Mouse (Mus musculus): ENCODE measurements around the gene Zfp809. TPM values are rescaled to one million over a fixed set of nuclear protein-coding genes. Genes with fewer than 3 reads are reported as not detected.
"Not testable (repeated sequence)": the region's sequence is repeated elsewhere in the genome, so short reads cannot be mapped to it uniquely, and the experiment has no call there.

Zfp809 gene
- polyA plus RNA-seq, 1 experiment from 2014 or later: 10.5 TPM

GRCm38 (mm10) chr9:22224536-22225503 is 694 bp upstream of the Zfp809 start:
- H3K36me3 ChIP-seq (replicated peaks; ENCODE audit: control insufficient read depth, insufficient read depth): no peaks in the 10 kb centered on the region
- H3K27me3 ChIP-seq (ENCODE audit: control insufficient read depth, insufficient read depth, low read length): no peaks in the 10 kb centered on the region
- no peaks in the 10 kb centered on the region for H3K9me3 ChIP-seq (ENCODE audit: control insufficient read depth, low read length)
- 24% methylated on average over 17 of the region's 17 CpGs for WGBS
- peak; percentile 54 for DNase-seq (ENCODE audit: low spot score)
- peak; percentile 46 for ATAC-seq (ENCODE audit: low FRiP score)
- H3K4me2 ChIP-seq (replicated peaks): peak overlapping the region; percentile 64
- peak overlapping the region; percentile 63 for H3K9ac ChIP-seq
- peak overlapping the region; percentile 62 for H3K4me3 ChIP-seq (replicated peaks; ENCODE audit: low read length)
- peak overlapping the region; percentile 21; the same call in 1 of the 2 replicates for H3K27ac ChIP-seq
- H3K4me1 ChIP-seq (replicated peaks; ENCODE audit: control insufficient read depth, insufficient read depth, low read length): no peaks in the 10 kb centered on the region

DNA sequence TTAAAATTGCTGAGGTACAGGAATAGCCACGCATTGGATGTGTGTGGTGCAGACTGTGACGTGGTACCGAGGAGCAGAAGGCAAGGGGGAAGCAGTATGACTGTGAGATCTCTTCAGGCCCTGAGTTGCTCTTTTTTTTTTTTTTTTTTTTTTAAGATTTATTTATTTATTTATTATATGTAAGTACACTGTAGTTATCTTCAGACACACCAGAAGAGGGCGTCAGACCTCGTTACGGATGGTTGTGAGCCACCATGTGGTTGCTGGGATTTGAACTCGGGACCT is 817 bp downstream of the Zfp809 start:
- DNase-seq (ENCODE audit: low spot score); H3K9me3 ChIP-seq (ENCODE audit: control insufficient read depth, low read length); H3K9ac ChIP-seq; ATAC-seq (ENCODE audit: low FRiP score); H3K4me1 ChIP-seq (replicated peaks; ENCODE audit: control insufficient read depth, insufficient read depth, low read length); H3K27ac ChIP-seq; H3K27me3 ChIP-seq (ENCODE audit: control insufficient read depth, insufficient read depth, low read length); H3K36me3 ChIP-seq (replicated peaks; ENCODE audit: control insufficient read depth, insufficient read depth): not testable (repeated sequence)
- 67% methylated on average over 7 of the region's 7 CpGs for WGBS
- peak overlapping the region; percentile 64 for H3K4me2 ChIP-seq (replicated peaks)
- H3K4me3 ChIP-seq (replicated peaks; ENCODE audit: low read length): peak overlapping the region; percentile 62

- H3K27ac ChIP-seq: no peak overlapping the region
- no peak overlapping the region for H3K4me3 ChIP-seq (replicated peaks; ENCODE audit: low read length)
- ATAC-seq (ENCODE audit: low FRiP score): no peak
- no peaks in the 10 kb centered on the region for H3K4me1 ChIP-seq (replicated peaks; ENCODE audit: control insufficient read depth, insufficient read depth, low read length)
- no peak overlapping the region for H3K9ac ChIP-seq
- no peak for DNase-seq (ENCODE audit: low spot score)
- H3K9me3 ChIP-seq (ENCODE audit: control insufficient read depth, low read length): no peaks in the 10 kb centered on the region
- H3K4me2 ChIP-seq (replicated peaks): no peak overlapping the region
- 68% methylated on average over 15 of the region's 15 CpGs for WGBS
- no peaks in the 10 kb centered on the region for H3K36me3 ChIP-seq (replicated peaks; ENCODE audit: control insufficient read depth, insufficient read depth)
- H3K27me3 ChIP-seq (ENCODE audit: control insufficient read depth, insufficient read depth, low read length): no peaks in the 10 kb centered on the region
Observed at GRCm38 (mm10) chr9:22226846-22227245, 1.3 kb downstream of the Zfp809 start.

- Histone ChIP-seq H3K4me2 (replicated peaks) (no peak overlapping the region), H3K27ac (no peak overlapping the region), H3K9me3 (ENCODE audit: control insufficient read depth, low read length) (no peaks in the 10 kb centered on the region), H3K4me3 (replicated peaks; ENCODE audit: low read length) (no peak overlapping the region), H3K9ac (no peak overlapping the region), H3K36me3 (replicated peaks; ENCODE audit: control insufficient read depth, insufficient read depth) (no peaks in the 10 kb centered on the region), H3K4me1 (replicated peaks; ENCODE audit: control insufficient read depth, insufficient read depth, low read length) (no peaks in the 10 kb centered on the region), H3K27me3 (ENCODE audit: control insufficient read depth, insufficient read depth, low read length) (no peaks in the 10 kb centered on the region)
- DNase-seq (ENCODE audit: low spot score) (no peak), ATAC-seq (ENCODE audit: low FRiP score) (no peak)
- WGBS: 91% methylated on average over 7 of the region's 7 CpGs
Observed at GRCm38 (mm10) chr9:22229386-22230026, 4.0 kb downstream of the Zfp809 start.

DNA sequence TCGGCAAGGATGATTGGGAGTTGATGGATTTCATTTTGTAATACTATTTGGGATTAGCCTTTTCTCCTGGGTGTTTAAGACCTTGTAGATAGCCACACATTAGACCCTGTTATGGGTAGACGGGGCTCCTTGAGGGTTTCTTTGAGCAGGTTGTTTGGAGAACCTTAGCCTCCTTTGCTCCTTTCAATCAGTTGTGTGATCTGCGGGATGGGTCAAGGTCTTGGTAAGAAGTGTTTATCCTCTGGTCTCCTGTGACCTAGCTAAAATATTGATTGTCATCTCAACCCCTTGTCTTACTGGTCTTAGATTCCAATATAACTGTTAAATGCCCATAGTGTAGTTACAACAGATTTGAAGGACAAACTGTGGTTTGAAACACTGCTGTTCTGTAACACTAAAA is 4.5 kb downstream of the Zfp809 start:
- Histone ChIP-seq H3K4me1 (replicated peaks; ENCODE audit: control insufficient read depth, insufficient read depth, low read length) (no peaks in the 10 kb centered on the region), H3K4me3 (replicated peaks; ENCODE audit: low read length) (no peak overlapping the region), H3K36me3 (replicated peaks; ENCODE audit: control insufficient read depth, insufficient read depth) (no peaks in the 10 kb centered on the region), H3K27me3 (ENCODE audit: control insufficient read depth, insufficient read depth, low read length) (no peaks in the 10 kb centered on the region), H3K9ac (no peak overlapping the region), H3K9me3 (ENCODE audit: control insufficient read depth, low read length) (no peaks in the 10 kb centered on the region), H3K27ac (no peak overlapping the region), H3K4me2 (replicated peaks) (no peak overlapping the region)
- DNase-seq (ENCODE audit: low spot score): no peak
- no peak for ATAC-seq (ENCODE audit: low FRiP score)
- WGBS: 93% methylated on average over 3 of the region's 3 CpGs

GRCm38 (mm10) chr9:22230556-22230955 is 5.0 kb downstream of the Zfp809 start:
- DNase-seq (ENCODE audit: low spot score): no peak
- no peaks in the 10 kb centered on the region for H3K36me3 ChIP-seq (replicated peaks; ENCODE audit: control insufficient read depth, insufficient read depth)
- no peak overlapping the region for H3K9ac ChIP-seq
- no peak overlapping the region for H3K4me2 ChIP-seq (replicated peaks)
- H3K27me3 ChIP-seq (ENCODE audit: control insufficient read depth, insufficient read depth, low read length): no peaks in the 10 kb centered on the region
- no peaks in the 10 kb centered on the region for H3K9me3 ChIP-seq (ENCODE audit: control insufficient read depth, low read length)
- no peak for ATAC-seq (ENCODE audit: low FRiP score)
- no peaks in the 10 kb centered on the region for H3K4me1 ChIP-seq (replicated peaks; ENCODE audit: control insufficient read depth, insufficient read depth, low read length)
- no peak overlapping the region for H3K27ac ChIP-seq
- H3K4me3 ChIP-seq (replicated peaks; ENCODE audit: low read length): no peak overlapping the region

DNA sequence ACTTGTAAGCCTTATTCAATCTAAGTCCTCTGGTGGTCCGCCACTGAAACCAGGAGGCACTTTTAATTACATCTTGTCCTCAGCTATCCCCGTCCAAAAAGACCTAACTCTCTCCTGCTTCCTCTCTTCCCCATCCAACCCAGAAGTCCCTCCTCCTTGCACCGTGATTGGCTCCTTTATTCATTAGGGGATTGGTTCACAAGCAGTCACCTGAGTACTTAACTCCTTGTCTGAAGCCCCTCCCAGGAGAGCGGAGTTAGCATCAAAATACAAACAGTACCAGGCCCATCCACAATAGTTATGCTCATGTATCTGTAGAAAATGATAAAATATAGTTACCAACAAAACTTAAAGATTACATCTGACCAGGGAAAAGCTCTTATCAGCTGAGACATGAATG is 14.5 kb downstream of the Zfp809 start:
- peaks cover 60% of the 10 kb centered on the region for H3K36me3 ChIP-seq (replicated peaks; ENCODE audit: control insufficient read depth, insufficient read depth)
- H3K27ac ChIP-seq: no peak overlapping the region
- no peaks in the 10 kb centered on the region for H3K4me1 ChIP-seq (replicated peaks; ENCODE audit: control insufficient read depth, insufficient read depth, low read length)
- peaks cover 6% of the 10 kb centered on the region; the same call in 1 of the 2 replicates for H3K9me3 ChIP-seq (ENCODE audit: control insufficient read depth, low read length)
- 95% methylated on average over 4 of the region's 4 CpGs for WGBS
- H3K9ac ChIP-seq: no peak overlapping the region
- no peak for ATAC-seq (ENCODE audit: low FRiP score)
- H3K27me3 ChIP-seq (ENCODE audit: control insufficient read depth, insufficient read depth, low read length): no peaks in the 10 kb centered on the region
- H3K4me2 ChIP-seq (replicated peaks): no peak overlapping the region
- H3K4me3 ChIP-seq (replicated peaks; ENCODE audit: low read length): no peak overlapping the region
- no peak for DNase-seq (ENCODE audit: low spot score)

GRCm38 (mm10) chr9:22244242-22244641 is 18.7 kb downstream of the Zfp809 start:
- WGBS: 92% methylated on average over 2 of the region's 2 CpGs
- H3K27me3 ChIP-seq (ENCODE audit: control insufficient read depth, insufficient read depth, low read length): no peaks in the 10 kb centered on the region
- peaks cover 68% of the 10 kb centered on the region for H3K36me3 ChIP-seq (replicated peaks; ENCODE audit: control insufficient read depth, insufficient read depth)
- ATAC-seq (ENCODE audit: low FRiP score) (no peak), DNase-seq (ENCODE audit: low spot score) (no peak)
- peaks cover 30% of the 10 kb centered on the region for H3K9me3 ChIP-seq (ENCODE audit: control insufficient read depth, low read length)
- H3K27ac ChIP-seq: no peak overlapping the region
- no peaks in the 10 kb centered on the region for H3K4me1 ChIP-seq (replicated peaks; ENCODE audit: control insufficient read depth, insufficient read depth, low read length)
- H3K4me3 ChIP-seq (replicated peaks; ENCODE audit: low read length): no peak overlapping the region
- H3K9ac ChIP-seq: no peak overlapping the region
- H3K4me2 ChIP-seq (replicated peaks): no peak overlapping the region

- Histone ChIP-seq H3K27me3 (ENCODE audit: control insufficient read depth, insufficient read depth, low read length) (no peaks in the 10 kb centered on the region), H3K9ac (no peak overlapping the region), H3K4me3 (replicated peaks; ENCODE audit: low read length) (no peak overlapping the region), H3K27ac (no peak overlapping the region), H3K9me3 (ENCODE audit: control insufficient read depth, low read length) (peaks cover 10% of the 10 kb centered on the region), H3K4me1 (replicated peaks; ENCODE audit: control insufficient read depth, insufficient read depth, low read length) (no peaks in the 10 kb centered on the region), H3K36me3 (replicated peaks; ENCODE audit: control insufficient read depth, insufficient read depth) (peaks cover 32% of the 10 kb centered on the region), H3K4me2 (replicated peaks) (no peak overlapping the region)
- ATAC-seq (ENCODE audit: low FRiP score) (no peak), DNase-seq (ENCODE audit: low spot score) (no peak)
- WGBS: 96% methylated on average over 4 of the region's 4 CpGs
Observed at GRCm38 (mm10) chr9:22256579-22256978, 31.1 kb downstream of the Zfp809 start.
